In genomic region chr11:58903511-58904409, GRCm38 (mm10) we compare ENCODE assay signal across 8 mouse cellular contexts. TPM values are rescaled to one million over a fixed set of nuclear protein-coding genes. Genes with fewer than 3 reads are reported as not detected.
DNase-seq lines count a peak whose midpoint lies in the region; ATAC-seq and TF ChIP-seq lines count a peak whose summit lies in the region.

Zfp39 (minus strand) TSS chr11:58904225.

- H3K9me3 ChIP-seq in ES-Bruce4 (replicated peaks; ENCODE audit: control insufficient read depth, insufficient read depth, low read length, poor library complexity, severe bottlenecking): no peaks in the 10 kb centered on the region
- H3K9me3 ChIP-seq in forebrain, embryonic 12.5 days: no peaks in the 10 kb centered on the region
- H3K9me3 ChIP-seq in heart, postnatal 0 days (replicated peaks; ENCODE audit: control insufficient read depth, low read length): no peaks in the 10 kb centered on the region
- H3K9me3 ChIP-seq in liver, embryonic 15.5 days (replicated peaks): no peaks in the 10 kb centered on the region
- no peaks in the 10 kb centered on the region for H3K9me3 ChIP-seq in neural tube, embryonic 11.5 days (ENCODE audit: control insufficient read depth, low read length)
- no peaks in the 10 kb centered on the region for H3K9me3 ChIP-seq in stomach, embryonic 16.5 days (replicated peaks; ENCODE audit: control insufficient read depth, low read length)

- peak within 1 kb of the TSS; percentile 97 for H3K4me3 ChIP-seq in ES-Bruce4 (ENCODE audit: low read depth, low read length)
- peak within 1 kb of the TSS; percentile 75 for H3K4me3 ChIP-seq in forebrain, embryonic 12.5 days (replicated peaks)
- H3K4me3 ChIP-seq in heart, postnatal 0 days (ENCODE audit: low read depth, low read length): peak within 1 kb of the TSS; percentile 73
- H3K4me3 ChIP-seq in liver, embryonic 15.5 days (replicated peaks): peak within 1 kb of the TSS; percentile 81
- peak within 1 kb of the TSS; percentile 76 for H3K4me3 ChIP-seq in neural tube, embryonic 11.5 days (ENCODE audit: low read depth, low read length)
- peak within 1 kb of the TSS; percentile 67 for H3K4me3 ChIP-seq in stomach, embryonic 16.5 days (replicated peaks; ENCODE audit: low read length)

- no peak for TF ChIP-seq EP300 in ES-Bruce4 (IDR thresholded peaks at IDR 0.05; ENCODE audit: insufficient read depth, low read depth, low read length)
- TF ChIP-seq EP300 in heart, postnatal 0 days (IDR thresholded peaks at IDR 0.05; ENCODE audit: low read depth): 0 out of 2 replicates have a peak, but pooled peaks have one; percentile 30

- peak within 1 kb of the TSS; percentile 56 for H3K9ac ChIP-seq in ES-Bruce4 (ENCODE audit: low read depth, poor library complexity, severe bottlenecking)
- H3K9ac ChIP-seq in forebrain, embryonic 12.5 days: peak within 1 kb of the TSS; percentile 88
- H3K9ac ChIP-seq in heart, postnatal 0 days (replicated peaks; ENCODE audit: low read depth, low read length): peak within 1 kb of the TSS; percentile 76
- peak within 1 kb of the TSS; percentile 88 for H3K9ac ChIP-seq in liver, embryonic 15.5 days
- peak within 1 kb of the TSS; percentile 91 for H3K9ac ChIP-seq in neural tube, embryonic 11.5 days (ENCODE audit: low read length)
- H3K9ac ChIP-seq in stomach, embryonic 16.5 days (ENCODE audit: low read length): peak within 1 kb of the TSS; percentile 85

- TF ChIP-seq POLR2A in ES-Bruce4 (IDR thresholded peaks at IDR 0.05; ENCODE audit: insufficient read depth, low read length): no peak

- no peaks in the 10 kb centered on the region for H3K4me1 ChIP-seq in ES-Bruce4 (ENCODE audit: control insufficient read depth, insufficient read depth, low read length)
- H3K4me1 ChIP-seq in forebrain, embryonic 12.5 days: peaks cover 11% of the 10 kb centered on the region
- H3K4me1 ChIP-seq in heart, postnatal 0 days (ENCODE audit: control insufficient read depth, insufficient read depth): peaks cover 5% of the 10 kb centered on the region; the same call in 1 of the 2 replicates
- peaks cover 50% of the 10 kb centered on the region for H3K4me1 ChIP-seq in liver, embryonic 15.5 days (replicated peaks)
- H3K4me1 ChIP-seq in neural tube, embryonic 11.5 days (ENCODE audit: control insufficient read depth, insufficient read depth, low read length): peaks cover 6% of the 10 kb centered on the region; the same call in 1 of the 2 replicates
- peaks cover 7% of the 10 kb centered on the region for H3K4me1 ChIP-seq in stomach, embryonic 16.5 days (ENCODE audit: control insufficient read depth, insufficient read depth, low read length)

- no peak within 1 kb of the TSS for H3K27ac ChIP-seq in ES-Bruce4 (ENCODE audit: insufficient read depth, low read length)
- peak within 1 kb of the TSS; percentile 80 for H3K27ac ChIP-seq in forebrain, embryonic 12.5 days
- H3K27ac ChIP-seq in heart, postnatal 0 days (ENCODE audit: low read depth): peak within 1 kb of the TSS; percentile 91
- peak within 1 kb of the TSS; percentile 94 for H3K27ac ChIP-seq in liver, embryonic 15.5 days (replicated peaks)
- H3K27ac ChIP-seq in neural tube, embryonic 11.5 days (ENCODE audit: low read depth, low read length): peak within 1 kb of the TSS; percentile 68
- H3K27ac ChIP-seq in stomach, embryonic 16.5 days (ENCODE audit: low read length): peak within 1 kb of the TSS; percentile 90

- DNase-seq in c-Kit-positive CD71-positive TER-119-positive erythroid progenitor cells, embryonic 14.5 days (ENCODE audit: low spot score): peak; percentile 94
- peak; percentile 82 for DNase-seq in heart, postnatal 0 days (ENCODE audit: low spot score)
- DNase-seq in kidney, postnatal 4 days: peak; percentile 97 to 98
- DNase-seq in neural tube, embryonic 11.5 days (ENCODE audit: low spot score): peak; percentile 95

- WGBS in forebrain, embryonic 12.5 days: under 1% methylated on average over 40 of the region's 40 CpGs
- WGBS in heart, postnatal 0 days: under 1% methylated on average over 39 of the region's 40 CpGs
- WGBS in liver, embryonic 15.5 days (ENCODE audit: insufficient replicate concordance): under 1% methylated on average over 40 of the region's 40 CpGs
- under 1% methylated on average over 40 of the region's 40 CpGs for WGBS in neural tube, embryonic 11.5 days
- WGBS in stomach, embryonic 16.5 days: under 1% methylated on average over 40 of the region's 40 CpGs

- no peak for TF ChIP-seq CTCF in ES-Bruce4 (IDR thresholded peaks at IDR 0.05; ENCODE audit: low read depth, low read length)
- TF ChIP-seq CTCF in heart, postnatal 0 days (IDR thresholded peaks at IDR 0.05; ENCODE audit: low read depth): peak; percentile 3; the same call in 1 of the 2 replicates

- no peaks in the 10 kb centered on the region for H3K27me3 ChIP-seq in ES-Bruce4 (ENCODE audit: control insufficient read depth, insufficient read depth, low read length, poor library complexity, severe bottlenecking)
- H3K27me3 ChIP-seq in forebrain, embryonic 12.5 days: no peaks in the 10 kb centered on the region
- H3K27me3 ChIP-seq in heart, postnatal 0 days (ENCODE audit: control insufficient read depth, insufficient read depth, low read length): no peaks in the 10 kb centered on the region
- no peaks in the 10 kb centered on the region for H3K27me3 ChIP-seq in liver, embryonic 15.5 days
- H3K27me3 ChIP-seq in neural tube, embryonic 11.5 days (ENCODE audit: control insufficient read depth, insufficient read depth, low read length): no peaks in the 10 kb centered on the region
- no peaks in the 10 kb centered on the region for H3K27me3 ChIP-seq in stomach, embryonic 16.5 days (ENCODE audit: control insufficient read depth, insufficient read depth, low read length)

- H3K4me2 ChIP-seq in forebrain, embryonic 12.5 days: peak within 1 kb of the TSS; percentile 85
- peak within 1 kb of the TSS; percentile 81 for H3K4me2 ChIP-seq in heart, postnatal 0 days (ENCODE audit: low read depth, low read length)
- peak within 1 kb of the TSS; percentile 80 for H3K4me2 ChIP-seq in liver, embryonic 15.5 days
- H3K4me2 ChIP-seq in neural tube, embryonic 11.5 days (ENCODE audit: low read depth): peak within 1 kb of the TSS; percentile 93
- peak within 1 kb of the TSS; percentile 88 for H3K4me2 ChIP-seq in stomach, embryonic 16.5 days (ENCODE audit: low read depth, low read length)

- H3K36me3 ChIP-seq in ES-Bruce4 (ENCODE audit: control insufficient read depth, insufficient read depth, low read length, poor library complexity, severe bottlenecking): peaks cover 3% of the 10 kb centered on the region
- peaks cover 24% of the 10 kb centered on the region for H3K36me3 ChIP-seq in forebrain, embryonic 12.5 days (replicated peaks)
- peaks cover 26% of the 10 kb centered on the region for H3K36me3 ChIP-seq in heart, postnatal 0 days (replicated peaks; ENCODE audit: control insufficient read depth, insufficient read depth, low read length)
- H3K36me3 ChIP-seq in liver, embryonic 15.5 days (replicated peaks): peaks cover 34% of the 10 kb centered on the region
- no peaks in the 10 kb centered on the region for H3K36me3 ChIP-seq in neural tube, embryonic 11.5 days (ENCODE audit: control insufficient read depth, insufficient read depth, low read length)
- H3K36me3 ChIP-seq in stomach, embryonic 16.5 days (ENCODE audit: control insufficient read depth, insufficient read depth, low read length): no peaks in the 10 kb centered on the region

- ATAC-seq in forebrain, embryonic 12.5 days (ENCODE audit: low FRiP score): peak; percentile 99
- ATAC-seq in heart, postnatal 0 days (ENCODE audit: insufficient read depth, low read depth): peak; percentile 96
- ATAC-seq in liver, embryonic 15.5 days (ENCODE audit: insufficient read depth): peak; percentile 91
- peak; percentile 99 for ATAC-seq in neural tube, embryonic 11.5 days (ENCODE audit: insufficient read depth, low FRiP score, low TSS enrichment)
- ATAC-seq in stomach, embryonic 16.5 days (ENCODE audit: insufficient read depth, low FRiP score): peak; percentile 97

RNA-seq across cellular contexts. Expression of gene Zfp39, which starts in this region (rescaled TPM):
- 5.1 and 6.1 TPM in 2 replicates for polyA plus RNA-seq in ES-Bruce4 (2011; ENCODE audit: insufficient read depth, insufficient read length, low read depth, missing spikeins)
- polyA plus RNA-seq in forebrain, embryonic 12.5 days (2016; fragmentation: Nextera tagmentation; extraction: Ambion mirVana): 5.6 and 6.8 TPM in 2 replicates
- total RNA-seq in heart, postnatal 0 days (2014; rRNA removed; ENCODE audit: low replicate concordance): 4.1 and 6.6 TPM in 2 replicates
- polyA plus RNA-seq in heart, postnatal 0 days (2015; fragmentation: Nextera tagmentation; extraction: Ambion mirVana): 2.2 TPM in 2 replicates
- 4.8 and 5.2 TPM in 2 replicates for polyA plus RNA-seq in liver, embryonic 15.5 days (2015; fragmentation: Nextera tagmentation; extraction: Ambion mirVana)
- polyA plus RNA-seq in neural tube, embryonic 11.5 days (2014; fragmentation: Nextera tagmentation; extraction: Ambion mirVana): 6.1 and 7.2 TPM in 2 replicates
- polyA plus RNA-seq in stomach, embryonic 16.5 days (2015; fragmentation: Nextera tagmentation; extraction: Ambion mirVana): 4.7 and 5.4 TPM in 2 replicates
